Mouse (Mus musculus): ENCODE measurements around the gene 6330409D20Rik. TPM values are rescaled to one million over a fixed set of nuclear protein-coding genes. Genes with fewer than 3 reads are reported as not detected.

The 6330409D20Rik gene
- polyA plus RNA-seq, 1 experiment from 2014 or later: 0.18 TPM

- H3K4me2 ChIP-seq (replicated peaks; ENCODE audit: low read depth): no peak overlapping the region
- no peak overlapping the region for H3K4me3 ChIP-seq (ENCODE audit: low read depth, low read length)
- H3K9ac ChIP-seq (ENCODE audit: low read depth, low read length): no peak overlapping the region
- WGBS: 86% methylated on average over 6 of the region's 6 CpGs
- H3K27me3 ChIP-seq (replicated peaks; ENCODE audit: control insufficient read depth, insufficient read depth, low read length): no peaks in the 10 kb centered on the region
- H3K27ac ChIP-seq (ENCODE audit: low read depth, low read length): peak overlapping the region; percentile 28; the same call in 1 of the 2 replicates
- ATAC-seq: no peak
- H3K9me3 ChIP-seq (ENCODE audit: control insufficient read depth): no peaks in the 10 kb centered on the region
- H3K4me1 ChIP-seq (replicated peaks; ENCODE audit: control insufficient read depth, insufficient read depth, low read length): no peaks in the 10 kb centered on the region
- no peak for TF ChIP-seq CTCF (IDR thresholded peaks at IDR 0.05; ENCODE audit: low read depth)
- H3K36me3 ChIP-seq (ENCODE audit: control insufficient read depth, insufficient read depth): peaks cover 62% of the 10 kb centered on the region
Observed at GRCm38 (mm10) chr2:32686640-32687039, 54.2 kb downstream of the 6330409D20Rik start.

GRCm38 (mm10) chr2:32685807-32686206 lies 55.0 kb downstream of the 6330409D20Rik start:
- no peaks in the 10 kb centered on the region for H3K9me3 ChIP-seq (ENCODE audit: control insufficient read depth)
- no peak overlapping the region; the same call in 1 of the 2 replicates for H3K27ac ChIP-seq (ENCODE audit: low read depth, low read length)
- H3K9ac ChIP-seq (ENCODE audit: low read depth, low read length): no peak overlapping the region
- H3K4me3 ChIP-seq (ENCODE audit: low read depth, low read length): no peak overlapping the region
- WGBS: 89% methylated on average over 3 of the region's 3 CpGs
- peak; percentile 32; the same call in 1 of the 2 replicates for ATAC-seq
- H3K36me3 ChIP-seq (ENCODE audit: control insufficient read depth, insufficient read depth): peaks cover 70% of the 10 kb centered on the region
- no peaks in the 10 kb centered on the region for H3K27me3 ChIP-seq (replicated peaks; ENCODE audit: control insufficient read depth, insufficient read depth, low read length)
- TF ChIP-seq CTCF (IDR thresholded peaks at IDR 0.05; ENCODE audit: low read depth): no peak
- H3K4me2 ChIP-seq (replicated peaks; ENCODE audit: low read depth): no peak overlapping the region
- peaks cover 4% of the 10 kb centered on the region; the same call in 1 of the 2 replicates for H3K4me1 ChIP-seq (replicated peaks; ENCODE audit: control insufficient read depth, insufficient read depth, low read length)

DNA sequence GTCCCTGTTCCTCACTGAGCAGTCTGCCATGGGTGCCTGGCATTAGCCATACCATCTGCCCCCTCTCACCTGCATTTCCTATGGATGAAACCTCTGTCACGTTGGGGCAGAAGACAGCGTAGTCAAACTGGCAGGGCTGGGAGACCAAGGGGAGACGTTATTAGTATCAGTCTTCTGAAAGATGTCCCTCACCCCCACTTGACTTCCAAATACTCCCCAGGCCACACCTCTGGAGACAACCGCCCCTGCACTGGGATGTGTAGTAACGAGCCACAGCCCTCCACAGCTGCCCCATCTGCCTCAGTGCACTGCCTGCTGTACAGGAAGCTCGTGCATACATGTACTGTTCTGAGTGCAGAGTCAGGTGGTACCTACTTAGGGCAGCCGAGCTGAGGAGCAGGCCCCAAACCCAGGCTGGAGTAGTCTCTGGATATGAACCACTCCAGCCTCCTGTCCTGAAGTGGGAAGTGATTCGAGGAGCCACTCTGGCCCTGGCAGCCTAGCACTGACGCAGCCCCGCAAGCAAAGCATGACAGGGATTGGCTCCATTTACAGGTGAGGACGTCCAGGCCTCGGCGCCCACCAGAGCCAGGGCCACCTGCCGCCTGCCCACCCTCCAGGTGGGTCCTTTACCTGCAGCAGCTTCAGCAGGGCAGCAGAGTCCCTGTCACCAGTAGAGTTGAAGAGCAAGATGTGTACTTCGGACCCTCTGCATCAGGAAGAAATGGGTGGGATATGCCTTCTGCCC lies 56.0 kb downstream of the 6330409D20Rik start:
- no peaks in the 10 kb centered on the region for H3K27me3 ChIP-seq (replicated peaks; ENCODE audit: control insufficient read depth, insufficient read depth, low read length)
- no peak overlapping the region for H3K9ac ChIP-seq (ENCODE audit: low read depth, low read length)
- no peak for TF ChIP-seq CTCF (IDR thresholded peaks at IDR 0.05; ENCODE audit: low read depth)
- no peak overlapping the region for H3K4me3 ChIP-seq (ENCODE audit: low read depth, low read length)
- peaks cover 74% of the 10 kb centered on the region for H3K36me3 ChIP-seq (ENCODE audit: control insufficient read depth, insufficient read depth)
- H3K4me2 ChIP-seq (replicated peaks; ENCODE audit: low read depth): no peak overlapping the region
- no peak overlapping the region for H3K27ac ChIP-seq (ENCODE audit: low read depth, low read length)
- no peak for ATAC-seq
- 86% methylated on average over 15 of the region's 15 CpGs for WGBS
- H3K4me1 ChIP-seq (replicated peaks; ENCODE audit: control insufficient read depth, insufficient read depth, low read length): peaks cover 9% of the 10 kb centered on the region
- H3K9me3 ChIP-seq (ENCODE audit: control insufficient read depth): no peaks in the 10 kb centered on the region

- TF ChIP-seq CTCF (IDR thresholded peaks at IDR 0.05; ENCODE audit: low read depth): no peak
- H3K36me3 ChIP-seq (ENCODE audit: control insufficient read depth, insufficient read depth): peaks cover 78% of the 10 kb centered on the region
Observed at GRCm38 (mm10) chr2:32683701-32684100, 57.1 kb downstream of the 6330409D20Rik start.

GRCm38 (mm10) chr2:32682721-32683417 lies 57.9 kb downstream of the 6330409D20Rik start:
- Histone ChIP-seq H3K36me3 (ENCODE audit: control insufficient read depth, insufficient read depth) (peaks cover 78% of the 10 kb centered on the region), H3K27me3 (replicated peaks; ENCODE audit: control insufficient read depth, insufficient read depth, low read length) (no peaks in the 10 kb centered on the region), H3K4me2 (replicated peaks; ENCODE audit: low read depth) (no peak overlapping the region), H3K9me3 (ENCODE audit: control insufficient read depth) (no peaks in the 10 kb centered on the region), H3K4me1 (replicated peaks; ENCODE audit: control insufficient read depth, insufficient read depth, low read length) (peaks cover 9% of the 10 kb centered on the region), H3K9ac (ENCODE audit: low read depth, low read length) (no peak overlapping the region), H3K27ac (ENCODE audit: low read depth, low read length) (no peak overlapping the region), H3K4me3 (ENCODE audit: low read depth, low read length) (no peak overlapping the region)
- ATAC-seq: no peak
- WGBS: 79% methylated on average over 14 of the region's 14 CpGs
- TF ChIP-seq CTCF (IDR thresholded peaks at IDR 0.05; ENCODE audit: low read depth): no peak

More at GRCm38 (mm10) chr2:32683701-32684100, 57.1 kb downstream of the 6330409D20Rik start:
- H3K27ac ChIP-seq (ENCODE audit: low read depth, low read length): no peak overlapping the region
- no peak overlapping the region for H3K4me3 ChIP-seq (ENCODE audit: low read depth, low read length)
- H3K27me3 ChIP-seq (replicated peaks; ENCODE audit: control insufficient read depth, insufficient read depth, low read length): no peaks in the 10 kb centered on the region
- no peaks in the 10 kb centered on the region for H3K9me3 ChIP-seq (ENCODE audit: control insufficient read depth)
- H3K4me1 ChIP-seq (replicated peaks; ENCODE audit: control insufficient read depth, insufficient read depth, low read length): peaks cover 9% of the 10 kb centered on the region
- no peak overlapping the region for H3K9ac ChIP-seq (ENCODE audit: low read depth, low read length)
- no peak for ATAC-seq
- WGBS: 86% methylated on average over 10 of the region's 10 CpGs
- no peak overlapping the region for H3K4me2 ChIP-seq (replicated peaks; ENCODE audit: low read depth)

MicroRNAs encoded within 50 kb of the gene (microRNA counts, 519-probe panel; counts per million panel counts)
- not detected for microRNA mmu-miR-2861

Small RNA genes within 50 kb of the gene (microRNA-seq; reads per million reads assigned to microRNA genes)
- gene Mir2861: not detected
- gene Mir3960: not detected
- gene Mir8093: not detected

Other genes starting within 250 kb of the 6330409D20Rik start
- gene Fam102a, start 205.7 kb downstream of the 6330409D20Rik start, polyA plus RNA-seq (2015; fragmentation: Nextera tagmentation; extraction: Ambion mirVana): 18.0 and 18.4 TPM in 2 replicates
- gene Dpm2, start 170.2 kb downstream of the 6330409D20Rik start, polyA plus RNA-seq (2015; fragmentation: Nextera tagmentation; extraction: Ambion mirVana): 120 and 124 TPM in 2 replicates
- gene Pip5kl1, start 166.2 kb downstream of the 6330409D20Rik start, polyA plus RNA-seq (2015; fragmentation: Nextera tagmentation; extraction: Ambion mirVana): not detected in 2 replicates
- 0.14 TPM in 1 of 2 replicates, not detected in the other for gene 9430097D07Rik, start 165.3 kb downstream of the 6330409D20Rik start, polyA plus RNA-seq (2015; fragmentation: Nextera tagmentation; extraction: Ambion mirVana)
- 5.7 and 6.6 TPM in 2 replicates for gene St6galnac4, start 153.9 kb downstream of the 6330409D20Rik start, polyA plus RNA-seq (2015; fragmentation: Nextera tagmentation; extraction: Ambion mirVana)
- 8.3 and 9.1 TPM in 2 replicates for gene St6galnac6, start 141.3 kb downstream of the 6330409D20Rik start, polyA plus RNA-seq (2015; fragmentation: Nextera tagmentation; extraction: Ambion mirVana)
- 10.5 and 12.1 TPM in 2 replicates for gene Ak1, start 119.3 kb downstream of the 6330409D20Rik start, polyA plus RNA-seq (2015; fragmentation: Nextera tagmentation; extraction: Ambion mirVana)
- gene Eng, start 94.4 kb downstream of the 6330409D20Rik start, polyA plus RNA-seq (2015; fragmentation: Nextera tagmentation; extraction: Ambion mirVana): 32.2 and 34.1 TPM in 2 replicates
- gene Fpgs, start 36.9 kb downstream of the 6330409D20Rik start, polyA plus RNA-seq (2015; fragmentation: Nextera tagmentation; extraction: Ambion mirVana): 12.4 and 15.2 TPM in 2 replicates
- gene Cdk9, start 27.9 kb downstream of the 6330409D20Rik start, polyA plus RNA-seq (2015; fragmentation: Nextera tagmentation; extraction: Ambion mirVana): 54.0 and 62.2 TPM in 2 replicates
- gene Sh2d3c, start 20.0 kb downstream of the 6330409D20Rik start, polyA plus RNA-seq (2015; fragmentation: Nextera tagmentation; extraction: Ambion mirVana): 11.2 and 11.7 TPM in 2 replicates
- gene Tor2a, start 16.2 kb upstream of the 6330409D20Rik start, polyA plus RNA-seq (2015; fragmentation: Nextera tagmentation; extraction: Ambion mirVana): 59.2 and 60.4 TPM in 2 replicates
- gene Ttc16, start 34.6 kb upstream of the 6330409D20Rik start, polyA plus RNA-seq (2015; fragmentation: Nextera tagmentation; extraction: Ambion mirVana): 0.04 and 0.09 TPM in 2 replicates
- 8.4 and 10.5 TPM in 2 replicates for gene Ptrh1, start 34.8 kb upstream of the 6330409D20Rik start, polyA plus RNA-seq (2015; fragmentation: Nextera tagmentation; extraction: Ambion mirVana)
- gene Cfap157, start 43.4 kb upstream of the 6330409D20Rik start, polyA plus RNA-seq (2015; fragmentation: Nextera tagmentation; extraction: Ambion mirVana): 0.47 and 0.76 TPM in 2 replicates
- gene Stxbp1, start 106.2 kb upstream of the 6330409D20Rik start, polyA plus RNA-seq (2015; fragmentation: Nextera tagmentation; extraction: Ambion mirVana): 12.1 and 12.2 TPM in 2 replicates
- gene Fam129b, start 135.1 kb upstream of the 6330409D20Rik start, polyA plus RNA-seq (2015; fragmentation: Nextera tagmentation; extraction: Ambion mirVana): 13.9 and 15.3 TPM in 2 replicates
- 90.6 and 103 TPM in 2 replicates for gene Rpl12, start 220.5 kb upstream of the 6330409D20Rik start, polyA plus RNA-seq (2015; fragmentation: Nextera tagmentation; extraction: Ambion mirVana)
- 4.3 and 4.4 TPM in 2 replicates for gene Lrsam1, start 220.6 kb upstream of the 6330409D20Rik start, polyA plus RNA-seq (2015; fragmentation: Nextera tagmentation; extraction: Ambion mirVana)
- gene Slc2a8, start 241.1 kb upstream of the 6330409D20Rik start, polyA plus RNA-seq (2015; fragmentation: Nextera tagmentation; extraction: Ambion mirVana): 48.7 and 50.2 TPM in 2 replicates

Measured in intestine, postnatal 0 days (tissue).